Mouse (Mus musculus) hindbrain, embryonic 16.5 days (tissue): Measurements from ENCODE around the gene Col25a1. TPM values are rescaled to one million over a fixed set of nuclear protein-coding genes. Genes with fewer than 3 reads are reported as not detected.
A peak's percentile ranks its signal among the peaks of the same experiment; 100 is the strongest.

Source experiments
- ATAC-seq: fragments of 200-750 bp; cut with Nextera tagmentation; 2 replicates; pipeline ENCODE4 v1.8.0; 2017; ENCODE audit warnings: moderate TSS enrichment, moderate library complexity
- H3K27ac ChIP-seq: fragments of 300-500 bp; sonication (generic); 2 replicates; pipeline ENCODE4 v1.5.1; 2014; ENCODE audit warnings: low read depth, mild to moderate bottlenecking, control low read depth, low read length, moderate library complexity
- H3K27me3 ChIP-seq: fragments of 300-500 bp; sonication (generic); replicated peaks from 2 replicates; pipeline ENCODE4 v1.6.1; 2014; ENCODE audit warnings: low read length; ENCODE audit not compliant: control insufficient read depth, insufficient read depth
- H3K36me3 ChIP-seq: fragments of 300-500 bp; sonication (generic); 2 replicates; pipeline ENCODE4 v1.6.1; 2014; ENCODE audit warnings: mild to moderate bottlenecking, low read length, moderate library complexity, mixed read lengths; ENCODE audit not compliant: control insufficient read depth, insufficient read depth
- H3K4me1 ChIP-seq: fragments of 300-500 bp; sonication (generic); 2 replicates; pipeline ENCODE4 v1.6.1; 2014; ENCODE audit warnings: low read depth, low read length; ENCODE audit not compliant: control insufficient read depth, insufficient read depth
- H3K4me2 ChIP-seq: fragments of 300-500 bp; sonication (generic); 2 replicates; pipeline ENCODE4 v1.6.1; 2014; ENCODE audit warnings: mild to moderate bottlenecking, low read length, control low read depth, moderate library complexity
- H3K4me3 ChIP-seq: fragments of 300-500 bp; sonication (generic); 2 replicates; pipeline ENCODE4 v1.5.1; 2014; ENCODE audit warnings: mild to moderate bottlenecking, low read length, control low read depth, moderate library complexity
- H3K9ac ChIP-seq: fragments of 300-500 bp; sonication (generic); 2 replicates; pipeline ENCODE4 v1.6.1; 2014; ENCODE audit warnings: low read depth, mild to moderate bottlenecking, control low read depth, low read length, moderate library complexity
- H3K9me3 ChIP-seq: fragments of 300-500 bp; sonication (generic); 2 replicates; pipeline ENCODE4 v1.6.1; 2014; ENCODE audit warnings: mild to moderate bottlenecking, low read length, moderate library complexity; ENCODE audit not compliant: control insufficient read depth
- WGBS: fragments of 180-500 bp; shearing (Covaris S2); extraction: QIAGEN DNeasy Blood & Tissue Kit; methylation state at CpG from one replicate; pipeline ENCODE4 v1.1.7; 2014; 5-methylcytosine and 5-hydroxymethylcytosine counted together
- polyA plus RNA-seq: library from polyadenylated mRNA; unstranded; fragments of >200 nt; fragmentation: Nextera tagmentation; extraction: Ambion mirVana; gene quantifications from 2 replicates; pipeline ENCODE4 v1.2.1, GENCODE M21; 2015

The Col25a1 gene
- polyA plus RNA-seq, 1 experiment from 2014 or later = 4.8 TPM

DNA sequence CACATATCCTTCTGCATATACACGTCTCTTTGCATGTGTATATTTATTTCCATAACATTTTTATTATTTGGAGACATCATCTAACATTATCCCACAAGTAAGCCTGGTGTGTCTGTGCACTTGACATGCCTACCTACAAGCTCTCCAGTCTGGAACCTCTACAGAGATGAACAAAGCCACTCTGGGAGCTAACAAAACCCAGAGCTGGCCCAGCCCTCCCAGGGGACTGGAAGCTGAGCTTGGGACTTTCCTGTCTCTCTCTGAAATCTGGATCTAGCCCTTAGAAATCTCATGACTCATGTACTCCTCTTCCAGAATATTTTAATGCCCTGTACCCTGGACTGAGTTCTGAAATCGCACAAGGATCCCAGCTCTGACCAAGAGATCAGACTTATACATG is 365.7 kb downstream of the Col25a1 start:
- Histone ChIP-seq H3K4me3 (no peak overlapping the region), H3K4me1 (no peaks in the 10 kb centered on the region), H3K36me3 (no peaks in the 10 kb centered on the region), H3K27ac (no peak overlapping the region), H3K27me3 (no peaks in the 10 kb centered on the region), H3K9ac (no peak overlapping the region), H3K9me3 (no peaks in the 10 kb centered on the region), H3K4me2 (no peak overlapping the region)
- WGBS = 91% methylated on average over 2 of the region's 2 CpGs
- ATAC-seq = no peak

DNA sequence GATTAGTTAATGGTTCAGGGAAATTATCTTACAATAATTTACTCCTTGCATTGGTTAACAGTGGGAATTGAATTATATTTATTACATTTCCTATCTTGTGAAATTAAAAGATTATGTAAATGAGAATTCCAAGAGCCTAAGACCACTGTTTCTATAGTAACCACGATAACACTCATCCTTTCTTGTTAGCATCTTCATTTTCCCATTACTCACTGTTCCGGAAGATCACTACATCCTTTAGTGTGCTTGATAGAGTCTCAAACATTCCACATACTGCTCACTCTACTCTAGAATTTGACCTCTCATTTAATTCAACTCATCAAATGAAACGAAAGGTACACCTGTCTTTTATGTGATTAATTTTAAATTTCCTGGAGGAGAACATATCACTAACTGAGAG is 370.4 kb downstream of the Col25a1 start:
- Histone ChIP-seq H3K27me3 (no peaks in the 10 kb centered on the region), H3K36me3 (no peaks in the 10 kb centered on the region), H3K4me1 (no peaks in the 10 kb centered on the region), H3K9ac (no peak overlapping the region), H3K9me3 (no peaks in the 10 kb centered on the region), H3K27ac (no peak overlapping the region), H3K4me3 (no peak overlapping the region), H3K4me2 (no peak overlapping the region)
- 44% methylated on average over 3 of the region's 3 CpGs for WGBS
- ATAC-seq = peak; percentile 54; the same call in 1 of the 2 replicates

DNA sequence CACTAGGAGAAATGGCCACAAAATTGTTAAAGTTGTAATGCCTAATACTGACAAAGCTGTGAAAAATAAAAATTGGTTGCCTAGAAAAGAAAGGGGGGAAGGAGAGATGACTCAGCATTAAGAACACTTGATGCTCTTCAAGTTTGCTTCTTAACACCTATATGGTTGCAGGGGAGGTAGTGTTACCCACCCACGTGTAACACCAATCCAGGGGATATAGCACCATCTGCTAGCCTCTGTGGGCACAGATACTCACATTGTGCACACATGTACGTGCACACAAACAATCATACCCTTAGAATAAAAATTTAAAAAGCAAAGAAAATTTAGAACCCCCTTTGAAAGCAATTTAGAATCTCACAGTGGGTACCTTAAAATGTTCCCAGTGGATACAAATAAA is 377.0 kb downstream of the Col25a1 start:
- no peaks in the 10 kb centered on the region for H3K9me3 ChIP-seq
- H3K27ac ChIP-seq = no peak overlapping the region
- H3K36me3 ChIP-seq = no peaks in the 10 kb centered on the region
- 87% methylated on average over 2 of the region's 2 CpGs for WGBS
- H3K4me1 ChIP-seq = no peaks in the 10 kb centered on the region
- no peak overlapping the region for H3K4me2 ChIP-seq
- H3K27me3 ChIP-seq = no peaks in the 10 kb centered on the region
- no peak for ATAC-seq
- no peak overlapping the region for H3K9ac ChIP-seq
- H3K4me3 ChIP-seq = no peak overlapping the region

DNA sequence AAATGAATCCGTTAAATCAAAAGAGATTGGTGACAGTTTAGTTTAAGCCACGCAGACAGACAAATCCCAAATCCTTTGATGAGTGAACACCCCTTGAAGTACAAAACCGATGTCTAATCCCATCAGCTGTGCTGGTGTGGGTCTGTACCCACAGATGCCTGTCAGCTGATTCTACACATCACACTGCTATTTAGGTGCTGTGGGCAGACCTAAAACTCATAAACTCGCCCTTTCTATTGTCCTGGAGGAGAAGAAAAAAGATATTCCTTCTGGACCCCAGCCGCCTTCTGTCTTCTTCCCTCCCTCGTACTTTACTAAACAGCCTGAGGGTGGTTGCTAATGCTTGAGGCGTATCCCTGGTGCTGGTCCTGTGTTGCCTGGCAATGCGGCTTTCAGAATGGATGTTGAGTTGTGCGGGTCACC is 387.2 kb downstream of the Col25a1 start:
- H3K4me3 ChIP-seq = no peak overlapping the region

DNA sequence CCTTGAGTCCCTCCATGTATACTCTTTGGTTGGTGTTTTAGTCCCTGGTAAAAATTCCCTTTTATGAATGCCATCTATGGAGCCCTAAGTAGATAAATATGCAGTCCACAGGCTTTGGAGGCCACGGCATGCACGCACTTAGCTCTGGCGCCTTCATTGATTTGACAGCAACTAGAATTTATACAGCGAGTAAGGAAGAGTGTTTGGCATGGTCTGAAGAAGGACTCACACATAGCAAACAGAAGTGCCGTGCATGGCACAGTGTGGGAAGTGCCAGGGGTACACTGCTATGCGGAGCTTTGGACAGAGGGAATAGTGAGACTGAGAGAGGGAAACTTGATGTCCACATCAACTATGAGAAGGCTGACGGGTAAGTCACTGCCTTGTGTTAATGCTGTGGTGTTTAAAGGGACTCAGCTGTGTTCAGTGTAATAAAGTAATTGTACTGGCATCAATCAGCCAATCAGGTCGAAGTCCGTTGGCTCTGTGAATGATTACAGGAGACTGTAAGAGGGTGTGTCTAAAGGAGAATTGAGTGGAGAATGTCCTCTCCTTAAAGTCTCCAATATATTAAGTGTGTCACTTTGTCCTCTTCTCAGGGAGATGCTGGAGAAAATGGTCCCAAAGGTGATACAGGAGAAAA is 390.7 kb downstream of the Col25a1 start:
- Histone ChIP-seq H3K4me1 (no peaks in the 10 kb centered on the region; the same call in 1 of the 2 replicates), H3K4me2 (no peak overlapping the region), H3K9ac (no peak overlapping the region), H3K27me3 (no peaks in the 10 kb centered on the region), H3K27ac (no peak overlapping the region), H3K4me3 (no peak overlapping the region), H3K36me3 (no peaks in the 10 kb centered on the region), H3K9me3 (no peaks in the 10 kb centered on the region)
- WGBS = 86% methylated on average over 9 of the region's 9 CpGs
- no peak for ATAC-seq

More for the DNA sequence above, 387.2 kb downstream of the Col25a1 start:
- Histone ChIP-seq H3K27ac (no peak overlapping the region), H3K36me3 (no peaks in the 10 kb centered on the region), H3K9me3 (no peaks in the 10 kb centered on the region), H3K27me3 (no peaks in the 10 kb centered on the region), H3K4me2 (no peak overlapping the region), H3K4me1 (no peaks in the 10 kb centered on the region; the same call in 1 of the 2 replicates), H3K9ac (no peak overlapping the region)
- WGBS = 35% methylated on average over 9 of the region's 9 CpGs
- ATAC-seq = 0 out of 2 replicates have a peak, but pooled peaks have one; percentile 45

DNA sequence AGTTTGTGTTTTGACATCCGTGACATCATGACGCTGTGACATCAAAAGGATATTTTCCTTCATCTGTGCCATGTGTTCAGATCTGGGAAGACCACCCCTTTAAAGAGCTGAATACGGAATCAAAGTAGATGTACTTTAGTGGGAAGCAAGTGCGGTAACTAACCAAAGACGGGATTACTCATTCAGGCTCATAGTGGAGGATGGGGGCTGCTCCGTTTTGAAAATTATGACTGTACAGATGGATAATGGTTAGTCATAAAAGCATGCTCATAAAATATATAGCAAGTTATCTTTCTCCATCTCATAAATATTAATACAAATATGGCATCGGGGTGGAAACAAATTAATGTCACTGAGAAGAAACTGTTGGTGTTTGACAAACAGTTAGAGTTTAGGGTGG is 391.7 kb downstream of the Col25a1 start:
- 84% methylated on average over 7 of the region's 7 CpGs for WGBS
- Histone ChIP-seq H3K9ac (no peak overlapping the region), H3K27ac (no peak overlapping the region), H3K4me3 (no peak overlapping the region), H3K9me3 (no peaks in the 10 kb centered on the region), H3K4me2 (no peak overlapping the region), H3K36me3 (no peaks in the 10 kb centered on the region), H3K27me3 (no peaks in the 10 kb centered on the region), H3K4me1 (no peaks in the 10 kb centered on the region; the same call in 1 of the 2 replicates)
- ATAC-seq = no peak

DNA sequence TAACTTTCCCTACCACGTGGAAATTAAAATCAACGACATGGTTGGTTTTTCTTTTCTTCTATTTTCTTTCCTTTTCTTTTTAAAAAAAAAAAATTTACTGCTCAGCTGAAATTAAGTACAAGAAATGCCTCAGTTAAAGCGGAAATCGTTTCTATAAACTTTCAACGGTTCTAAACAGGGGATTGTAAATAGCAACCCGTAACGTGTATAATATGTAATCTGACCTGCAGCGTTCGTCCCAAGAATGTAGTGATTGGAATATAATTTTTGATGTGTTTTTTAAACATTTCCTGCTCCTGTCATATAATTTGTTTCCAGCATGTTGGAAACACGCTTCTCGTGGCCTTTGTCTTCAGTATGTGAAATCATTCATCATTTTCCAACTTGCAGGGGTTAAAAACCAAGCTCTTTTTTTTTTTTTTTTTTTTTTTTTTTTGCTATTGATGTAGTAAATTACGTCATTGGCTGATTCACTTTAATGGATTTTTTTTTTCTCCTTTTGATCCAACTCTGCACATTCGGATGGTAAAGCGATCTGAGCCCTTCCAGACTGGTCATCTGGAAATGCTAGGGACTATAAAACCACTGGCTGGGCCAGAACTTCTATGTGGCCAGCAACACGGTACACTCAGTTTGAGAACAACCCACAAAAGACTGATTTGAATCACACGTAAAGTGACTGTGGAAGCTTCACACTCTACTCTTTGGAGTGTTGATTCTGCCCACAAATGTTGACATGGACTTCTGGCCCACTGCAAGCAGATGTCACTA is 393.3 kb downstream of the Col25a1 start:
- Histone ChIP-seq H3K9ac (no peak overlapping the region), H3K4me2 (no peak overlapping the region), H3K27ac (no peak overlapping the region), H3K9me3 (no peaks in the 10 kb centered on the region), H3K4me1 (no peaks in the 10 kb centered on the region), H3K27me3 (no peaks in the 10 kb centered on the region), H3K36me3 (no peaks in the 10 kb centered on the region), H3K4me3 (no peak overlapping the region)
- ATAC-seq = no peak
- WGBS = 84% methylated on average over 16 of the region's 16 CpGs

DNA sequence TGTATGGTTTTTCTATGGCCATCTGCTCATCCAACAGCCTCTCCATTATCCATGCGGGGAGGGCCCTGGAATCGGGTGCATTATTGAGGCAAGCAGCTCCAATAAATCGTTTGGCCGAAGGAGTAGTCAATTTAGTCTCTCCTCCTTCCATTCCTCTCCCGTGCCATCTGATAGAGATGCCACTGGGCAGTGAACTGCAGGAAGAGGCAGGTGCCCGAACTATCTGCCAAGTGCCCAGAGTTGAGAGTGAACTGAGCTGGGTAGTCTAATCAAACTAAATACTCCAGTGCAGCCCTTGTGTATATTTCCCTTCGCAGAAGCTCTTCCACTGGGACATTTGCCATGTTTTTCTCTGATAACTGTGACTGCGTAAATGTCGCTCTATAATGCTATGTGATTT is 403.7 kb downstream of the Col25a1 start:
- H3K9ac ChIP-seq = no peak overlapping the region
- 94% methylated on average over 9 of the region's 9 CpGs for WGBS
- H3K4me1 ChIP-seq = no peaks in the 10 kb centered on the region
- ATAC-seq = no peak
- no peak overlapping the region for H3K4me3 ChIP-seq
- no peak overlapping the region for H3K27ac ChIP-seq
- no peaks in the 10 kb centered on the region for H3K27me3 ChIP-seq
- H3K4me2 ChIP-seq = no peak overlapping the region
- no peaks in the 10 kb centered on the region for H3K9me3 ChIP-seq
- no peaks in the 10 kb centered on the region for H3K36me3 ChIP-seq

DNA sequence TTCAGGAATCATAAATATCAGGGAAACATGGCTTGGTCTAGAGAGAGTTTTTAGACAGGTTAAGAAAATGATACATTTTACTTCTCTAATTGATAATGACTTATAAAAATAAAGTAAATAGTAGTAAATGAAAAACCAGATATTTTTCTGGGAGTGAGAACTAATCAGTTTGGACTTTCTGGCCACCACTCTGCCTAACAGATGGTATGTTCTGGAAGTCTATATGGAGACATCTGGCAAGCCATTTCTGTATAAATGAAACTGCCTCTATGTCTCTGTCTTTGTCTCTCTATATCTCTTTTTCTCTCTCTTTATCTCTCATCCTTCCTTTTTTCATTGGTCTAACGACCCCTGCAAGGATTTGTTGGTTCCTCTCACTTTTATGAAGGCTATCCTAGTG is 410.2 kb downstream of the Col25a1 start:
- ATAC-seq = no peak
- H3K36me3 ChIP-seq = no peaks in the 10 kb centered on the region
- no peak overlapping the region for H3K4me2 ChIP-seq
- no peaks in the 10 kb centered on the region for H3K4me1 ChIP-seq
- H3K9ac ChIP-seq = no peak overlapping the region
- no peaks in the 10 kb centered on the region for H3K9me3 ChIP-seq
- no peak overlapping the region for H3K4me3 ChIP-seq
- 66% methylated on average over 1 of the region's 1 CpGs for WGBS
- H3K27ac ChIP-seq = no peak overlapping the region
- H3K27me3 ChIP-seq = no peaks in the 10 kb centered on the region
